Mouse (Mus musculus) liver, postnatal 0 days (tissue): ENCODE data around the gene Dhrs3.

Experiments
- CTCF ChIP-seq: sonication (generic); IDR thresholded peaks from 2 replicates; pipeline ENCODE4 v1.5.1; 2016; ENCODE audit warnings: antibody characterized with exemption, low read depth
- EP300 ChIP-seq: IDR thresholded peaks from 2 replicates; pipeline ENCODE4 v1.6.1; 2016; ENCODE audit warnings: antibody characterized with exemption, low read depth, mild to moderate bottlenecking

DNA sequence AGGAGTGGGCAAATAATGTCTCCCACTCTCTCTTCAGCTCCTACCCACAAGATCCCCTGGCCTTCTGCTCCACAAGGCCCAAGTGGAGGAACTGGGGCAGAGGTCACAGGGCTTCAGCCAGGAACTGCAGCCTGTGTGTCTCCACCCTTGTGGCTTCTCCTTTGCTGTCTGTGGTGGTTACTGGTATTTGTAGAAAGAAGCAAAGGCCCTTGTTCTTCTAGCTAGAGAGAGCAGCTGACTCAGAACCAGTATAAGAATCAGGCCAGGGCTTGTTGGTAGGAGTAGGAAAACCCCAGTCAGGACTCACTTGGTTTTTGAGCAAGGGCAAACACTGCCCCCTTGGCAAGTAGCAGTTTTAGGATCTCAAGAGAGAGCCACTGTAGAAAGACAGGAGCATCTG, 16.2 kb downstream of the Dhrs3 start:
- TF ChIP-seq CTCF (no peak), EP300 (no peak)
